Mouse (Mus musculus) forebrain, embryonic 16.5 days (tissue): Measurements from ENCODE around the gene Ppp2r2d. TPM values are rescaled to one million over a fixed set of nuclear protein-coding genes. Genes with fewer than 3 reads are reported as not detected.

ENCODE experiments used
- ATAC-seq: fragments of 200-750 bp; cut with Nextera tagmentation; 2 replicates; pipeline ENCODE4 v1.8.0; 2017; ENCODE audit warnings: mild to moderate bottlenecking, moderate library complexity
- H3K27ac ChIP-seq: fragments of 300-500 bp; sonication (generic); 2 replicates; pipeline ENCODE4 v1.5.1; 2014; ENCODE audit warnings: low read length, control low read depth
- H3K27me3 ChIP-seq: fragments of 300-500 bp; sonication (generic); replicated peaks from 2 replicates; pipeline ENCODE4 v1.6.1; 2014; ENCODE audit warnings: low read length; ENCODE audit not compliant: control insufficient read depth, insufficient read depth
- H3K36me3 ChIP-seq: fragments of 300-500 bp; sonication (generic); 2 replicates; pipeline ENCODE4 v1.6.1; 2014; ENCODE audit not compliant: control insufficient read depth, insufficient read depth
- H3K4me1 ChIP-seq: fragments of 300-500 bp; sonication (generic); replicated peaks from 2 replicates; pipeline ENCODE4 v1.6.1; 2014; ENCODE audit warnings: low read length; ENCODE audit not compliant: control insufficient read depth, insufficient read depth
- H3K4me2 ChIP-seq: fragments of 300-500 bp; sonication (generic); 2 replicates; pipeline ENCODE4 v1.6.1; 2014; ENCODE audit warnings: mild to moderate bottlenecking, low read length, control low read depth
- H3K4me3 ChIP-seq: fragments of 300-500 bp; sonication (generic); replicated peaks from 2 replicates; pipeline ENCODE4 v1.5.1; 2014; ENCODE audit warnings: mild to moderate bottlenecking, low read length, control low read depth
- H3K9ac ChIP-seq: fragments of 300-500 bp; sonication (generic); replicated peaks from 2 replicates; pipeline ENCODE4 v1.6.1; 2014; ENCODE audit warnings: low read depth, low read length, control low read depth
- H3K9me3 ChIP-seq: fragments of 300-500 bp; sonication (generic); 2 replicates; pipeline ENCODE4 v1.6.1; 2016; ENCODE audit warnings: low read length; ENCODE audit not compliant: control insufficient read depth
- WGBS: fragments of 180-500 bp; shearing (Covaris S2); extraction: QIAGEN DNeasy Blood & Tissue Kit; methylation state at CpG from one replicate; pipeline ENCODE4 v1.1.7; 2014; 5-methylcytosine and 5-hydroxymethylcytosine counted together
- polyA plus RNA-seq: library from polyadenylated mRNA; unstranded; fragments of >200 nt; fragmentation: Nextera tagmentation; extraction: Ambion mirVana; gene quantifications from 2 replicates; pipeline ENCODE4 v1.2.1, GENCODE M21; 2015

Ppp2r2d gene
- polyA plus RNA-seq, 1 experiment from 2014 or later: 73.0 TPM

- Histone ChIP-seq H3K9ac (peak within 1 kb of the TSS; percentile 80), H3K9me3 (no peaks in the 10 kb centered on the region), H3K27me3 (no peaks in the 10 kb centered on the region), H3K4me1 (peaks cover 23% of the 10 kb centered on the region), H3K4me3 (peak within 1 kb of the TSS; percentile 86), H3K36me3 (no peaks in the 10 kb centered on the region), H3K27ac (no peak within 1 kb of the TSS), H3K4me2 (peak within 1 kb of the TSS; percentile 61)
- WGBS: under 1% methylated on average over 66 of the region's 66 CpGs
- ATAC-seq: peak; percentile 91
These were observed 63.7 kb downstream of the Ppp2r2d start, which contains the start of gene Bnip3 for GRCm38 (mm10) chr7:138909277-138910192. Bnip3 (minus strand) TSS chr7:138909519.

DNA sequence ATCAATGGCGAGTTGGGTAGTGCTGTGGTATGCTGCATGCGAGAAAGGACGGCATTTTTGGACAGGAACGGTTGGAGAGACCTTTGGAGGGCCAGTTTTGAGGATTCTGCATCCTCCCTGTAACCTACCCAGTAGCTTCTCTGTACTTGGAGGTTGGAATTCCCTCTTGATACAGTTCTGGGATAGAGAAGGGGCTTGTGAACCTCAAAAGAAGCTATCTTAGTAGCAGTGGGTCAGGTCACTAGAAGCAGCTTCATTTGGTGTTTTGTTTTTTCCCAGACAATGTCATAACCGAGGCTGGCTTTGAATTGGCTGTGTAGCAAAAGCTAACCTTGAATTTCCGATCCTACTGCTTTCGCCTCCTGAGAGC lies 64.3 kb downstream of the Ppp2r2d start:
- peaks cover 23% of the 10 kb centered on the region for H3K4me1 ChIP-seq
- H3K27me3 ChIP-seq: no peaks in the 10 kb centered on the region
- peak overlapping the region; percentile 80 for H3K9ac ChIP-seq
- H3K36me3 ChIP-seq: no peaks in the 10 kb centered on the region
- no peak overlapping the region for H3K27ac ChIP-seq
- ATAC-seq: no peak
- WGBS: 20% methylated on average over 7 of the region's 7 CpGs
- peak overlapping the region; percentile 61 for H3K4me2 ChIP-seq
- peak overlapping the region; percentile 86 for H3K4me3 ChIP-seq
- H3K9me3 ChIP-seq: no peaks in the 10 kb centered on the region

GRCm38 (mm10) chr7:138913616-138914015 lies 67.7 kb downstream of the Ppp2r2d start:
- WGBS: 75% methylated on average over 3 of the region's 3 CpGs

GRCm38 (mm10) chr7:138919156-138919944 lies 73.5 kb downstream of the Ppp2r2d start:
- 7% methylated on average over 26 of the region's 26 CpGs for WGBS
- Histone ChIP-seq H3K9me3 (no peaks in the 10 kb centered on the region), H3K9ac (no peak overlapping the region), H3K4me3 (peak overlapping the region; percentile 13; the same call in 1 of the 2 replicates), H3K27ac (no peak overlapping the region), H3K4me1 (peaks cover 8% of the 10 kb centered on the region), H3K27me3 (no peaks in the 10 kb centered on the region), H3K36me3 (no peaks in the 10 kb centered on the region), H3K4me2 (peak overlapping the region; percentile 43)
- no peak for ATAC-seq

More at GRCm38 (mm10) chr7:138913616-138914015, 67.7 kb downstream of the Ppp2r2d start:
- no peaks in the 10 kb centered on the region for H3K9me3 ChIP-seq
- no peaks in the 10 kb centered on the region for H3K36me3 ChIP-seq
- no peak overlapping the region for H3K27ac ChIP-seq
- no peak overlapping the region for H3K4me3 ChIP-seq
- H3K27me3 ChIP-seq: no peaks in the 10 kb centered on the region
- peaks cover 7% of the 10 kb centered on the region for H3K4me1 ChIP-seq
- no peak overlapping the region for H3K4me2 ChIP-seq
- ATAC-seq: no peak
- H3K9ac ChIP-seq: no peak overlapping the region

- no peak for ATAC-seq
- WGBS: 92% methylated on average over 8 of the region's 8 CpGs
- peaks cover 8% of the 10 kb centered on the region for H3K4me1 ChIP-seq
- H3K4me3 ChIP-seq: no peak overlapping the region
- no peaks in the 10 kb centered on the region for H3K36me3 ChIP-seq
- no peaks in the 10 kb centered on the region for H3K9me3 ChIP-seq
- H3K27me3 ChIP-seq: no peaks in the 10 kb centered on the region
- no peak overlapping the region for H3K9ac ChIP-seq
- H3K4me2 ChIP-seq: no peak overlapping the region
- H3K27ac ChIP-seq: no peak overlapping the region
These were observed 75.7 kb downstream of the Ppp2r2d start for GRCm38 (mm10) chr7:138921611-138922010.

GRCm38 (mm10) chr7:138923756-138924425 lies 78.0 kb downstream of the Ppp2r2d start:
- Histone ChIP-seq H3K36me3 (no peaks in the 10 kb centered on the region), H3K4me3 (no peak overlapping the region), H3K9ac (no peak overlapping the region), H3K4me1 (peaks cover 7% of the 10 kb centered on the region), H3K9me3 (no peaks in the 10 kb centered on the region), H3K27ac (no peak overlapping the region), H3K27me3 (no peaks in the 10 kb centered on the region), H3K4me2 (no peak overlapping the region)
- ATAC-seq: no peak
- WGBS: 9% methylated on average over 3 of the region's 3 CpGs

DNA sequence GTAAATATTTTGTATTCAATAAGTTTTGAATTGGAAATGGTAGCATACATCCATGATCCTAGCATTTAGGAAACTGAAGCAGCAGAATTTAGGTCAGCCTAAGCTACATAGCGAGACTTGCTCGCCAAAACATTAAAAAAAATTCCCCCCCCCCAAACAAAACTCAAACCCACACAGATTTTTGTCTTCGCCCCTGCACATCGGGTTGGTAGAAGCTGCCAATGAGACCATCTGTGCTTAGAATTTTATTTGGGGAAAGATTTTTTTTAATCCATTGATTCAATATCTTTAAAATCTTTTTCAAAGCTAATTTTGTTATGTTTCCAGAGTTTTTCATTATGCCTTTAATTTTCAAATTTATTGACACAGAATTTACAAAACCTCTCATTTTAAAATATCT lies 82.6 kb downstream of the Ppp2r2d start:
- Histone ChIP-seq H3K27ac (peak overlapping the region; percentile 56), H3K4me1 (no peaks in the 10 kb centered on the region), H3K36me3 (no peaks in the 10 kb centered on the region), H3K27me3 (no peaks in the 10 kb centered on the region), H3K9me3 (no peaks in the 10 kb centered on the region), H3K4me3 (no peak overlapping the region), H3K4me2 (no peak overlapping the region), H3K9ac (no peak overlapping the region)
- no peak for ATAC-seq
- 55% methylated on average over 4 of the region's 4 CpGs for WGBS
